Mouse (Mus musculus) heart, postnatal 0 days (tissue): ENCODE data around the gene Nme2.

Experiments used
- CTCF ChIP-seq: IDR thresholded peaks from 2 replicates; pipeline ENCODE4 v1.5.1; 2016; ENCODE audit warnings: antibody characterized with exemption, control low read depth, low read depth
- EP300 ChIP-seq: IDR thresholded peaks from 2 replicates; pipeline ENCODE4 v1.6.1; 2016; ENCODE audit warnings: antibody characterized with exemption, low read depth

DNA sequence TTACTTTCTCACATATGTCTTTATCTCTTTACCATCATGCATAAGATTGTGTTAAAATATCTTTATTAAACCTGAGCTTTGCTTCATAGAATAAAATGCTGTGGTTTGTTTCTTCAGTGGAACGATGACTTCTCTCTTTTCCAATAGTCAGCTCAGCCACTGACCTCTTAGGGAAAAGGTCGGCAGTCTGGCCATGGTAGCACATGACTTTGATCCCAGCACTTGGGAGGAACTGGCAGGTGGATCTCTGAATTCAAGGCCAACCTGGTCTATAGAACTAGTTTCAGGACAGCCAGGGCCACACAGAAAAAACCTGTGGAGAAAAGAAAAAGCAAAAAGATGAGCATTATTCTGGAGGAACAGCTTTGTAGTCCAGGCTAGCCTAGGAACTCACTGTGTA lies 47.3 kb upstream of the Nme2 start:
- TF ChIP-seq CTCF = no peak
- TF ChIP-seq EP300 = no peak
